Mouse (Mus musculus) c-Kit-positive CD71-positive TER-119-positive erythroid progenitor cells, embryonic 14.5 days (primary cell): ENCODE data around the gene Shld2.
A peak's percentile ranks its signal among the peaks of the same experiment; 100 is the strongest.

Experiments used
- DNase-seq: peaks from one replicate; pipeline ENCODE4 v3.0.0-alpha.2; 2013; ENCODE audit warnings: low spot score

The Shld2 gene

GRCm38 (mm10) chr14:34220426-34220825 lies 89.9 kb downstream of the Shld2 start:
- DNase-seq, result no peak

GRCm38 (mm10) chr14:34219786-34220198 lies 90.5 kb downstream of the Shld2 start:
- no peak for DNase-seq

- DNase-seq, result no peak
Observed at GRCm38 (mm10) chr14:34219295-34219694, 91.0 kb downstream of the Shld2 start, which contains the start of gene Syt15. Gene Syt15 (plus strand): TSS chr14:34219595.

- no peak for DNase-seq
Observed at GRCm38 (mm10) chr14:34215451-34216127, 94.7 kb downstream of the Shld2 start.

- no peak for DNase-seq
Observed at GRCm38 (mm10) chr14:34209942-34210341, 100.4 kb downstream of the Shld2 start.

GRCm38 (mm10) chr14:34209080-34209479 lies 101.2 kb downstream of the Shld2 start:
- no peak for DNase-seq

GRCm38 (mm10) chr14:34208651-34209050 lies 101.6 kb downstream of the Shld2 start:
- DNase-seq, result no peak

GRCm38 (mm10) chr14:34207996-34208395 lies 102.3 kb downstream of the Shld2 start:
- no peak for DNase-seq

GRCm38 (mm10) chr14:34201231-34202035 lies 108.9 kb downstream of the Shld2 start, which contains the start of gene Gprin2:
Gene Gprin2 (minus strand): TSS chr14:34201653.
- no peak for DNase-seq

- DNase-seq, result no peak
Observed at GRCm38 (mm10) chr14:34200738-34201230, 109.5 kb downstream of the Shld2 start.

GRCm38 (mm10) chr14:34196706-34197105 lies 113.6 kb downstream of the Shld2 start:
- DNase-seq, result no peak

- no peak for DNase-seq
Observed at GRCm38 (mm10) chr14:34195466-34195865, 114.8 kb downstream of the Shld2 start.

GRCm38 (mm10) chr14:34193879-34194278 lies 116.4 kb downstream of the Shld2 start:
- DNase-seq, result no peak

- DNase-seq, result peak; percentile 43
Observed at GRCm38 (mm10) chr14:34190361-34190760, 119.9 kb downstream of the Shld2 start.

GRCm38 (mm10) chr14:34188629-34189028 lies 121.7 kb downstream of the Shld2 start:
- peak; percentile 43 for DNase-seq
